Mouse (Mus musculus) neutrophil, adult 59 days (primary cell): Measurements from ENCODE around the gene Cenpa. TPM values are rescaled to one million over a fixed set of nuclear protein-coding genes. Genes with fewer than 3 reads are reported as not detected.

Experiments used
- total RNA-seq, 2 experiments: library from RNA; stranded (reverse); gene quantifications; 1 replicate in 1 of 2; 2 replicates in 1 of 2; pipeline ENCODE4 v1.2.4; 2023

Gene Cenpa
- 100 to 1,000 TPM; 127 to 133 TPM for total RNA-seq

DNA sequence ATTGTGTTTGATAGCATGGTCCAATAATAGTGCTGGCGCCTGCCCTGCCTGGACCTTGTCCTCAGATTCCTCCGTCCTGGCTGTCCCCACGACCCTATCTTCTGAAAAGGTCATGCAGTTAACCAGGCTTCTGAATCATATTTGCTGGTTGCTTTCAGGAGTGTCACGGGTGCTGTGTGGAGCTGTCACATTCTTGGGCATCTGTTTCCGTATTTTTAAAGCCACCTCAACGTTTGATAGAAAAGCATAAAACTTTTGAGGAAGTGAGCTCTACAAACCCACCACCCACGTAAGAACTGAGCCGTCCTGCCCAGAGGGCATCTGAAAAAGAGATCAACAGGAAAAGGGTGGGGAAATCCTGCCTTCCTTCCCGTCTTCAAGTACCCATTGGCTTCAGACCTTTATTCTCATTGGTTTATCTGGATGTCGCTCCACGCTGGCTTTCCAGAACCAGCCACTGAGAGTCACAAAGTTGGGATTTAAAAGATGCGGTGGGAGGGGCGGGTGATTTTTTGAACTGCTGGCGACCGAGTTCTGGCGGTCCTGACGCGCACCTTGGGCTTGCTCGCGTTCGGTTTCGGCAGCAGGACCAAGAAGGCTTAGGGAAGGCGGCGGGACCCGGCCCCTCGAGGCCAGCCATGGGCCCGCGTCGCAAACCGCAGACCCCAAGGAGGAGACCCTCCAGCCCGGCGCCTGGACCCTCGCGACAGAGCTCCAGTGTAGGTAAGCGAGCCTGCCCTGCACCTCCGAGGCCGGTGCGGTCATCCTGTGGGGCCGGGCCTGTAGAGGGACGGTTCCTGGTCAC lies at the start of gene Cenpa:
TSS of gene Cenpa (plus strand) at position 387 of the 805 bp plus-strand sequence.

GRCm38 (mm10) chr5:30647815-30648560 lies 18.6 kb upstream of the Cenpa start, which contains the start of gene Slc35f6:
Slc35f6 (plus strand) TSS chr5:30647933.

DNA sequence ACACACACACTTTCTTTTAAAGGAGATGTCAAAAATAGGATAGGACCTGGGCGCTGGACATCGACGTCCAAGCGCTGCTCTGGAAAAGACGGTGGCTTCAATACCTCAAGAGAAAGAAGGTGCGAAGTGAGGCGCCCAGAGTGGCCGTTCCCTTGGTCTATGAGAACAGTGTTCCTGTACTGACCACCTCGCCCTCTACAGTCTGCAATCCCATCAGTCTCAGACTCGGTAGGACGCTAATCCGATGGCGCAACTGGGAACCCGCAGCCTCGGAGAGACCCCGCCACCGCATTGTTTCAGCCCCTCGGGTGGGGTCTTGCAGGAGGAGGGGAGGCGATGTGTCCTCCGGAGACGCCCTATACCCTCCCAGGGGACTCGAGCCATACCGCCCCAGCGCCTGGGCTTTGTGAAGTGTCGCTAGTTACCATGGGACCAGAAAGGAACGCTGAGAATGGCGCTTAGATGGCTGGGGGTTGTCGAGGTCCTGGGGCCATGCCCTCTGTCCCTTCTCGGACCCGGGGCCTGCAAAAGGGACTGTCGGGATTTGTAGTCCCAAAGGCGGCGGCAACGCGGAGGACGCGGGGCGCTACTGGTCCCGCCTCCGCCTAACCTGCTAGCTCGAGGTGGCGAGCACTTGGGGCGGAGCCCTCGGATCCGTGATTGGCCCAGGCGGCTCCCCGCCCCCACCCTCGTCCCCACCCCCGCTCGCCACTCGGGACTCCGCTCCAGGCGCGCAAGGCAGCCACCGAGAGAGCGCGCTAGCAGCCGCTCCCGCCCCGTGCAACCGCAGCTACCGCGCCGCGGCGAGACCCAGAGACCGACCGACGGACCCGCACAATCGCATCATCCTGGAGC lies 44.8 kb downstream of the Cenpa start, which contains the start of gene Dpysl5:
TSS of gene Dpysl5 (plus strand) at position 418 of the 855 bp plus-strand sequence.

Other genes with a start within 250 kb of the Cenpa start
- under 1 TPM; 0.36 to 0.71 TPM for gene Otof, start 204.8 kb upstream of the Cenpa start, total RNA-seq
- not detected for gene 1700001C02Rik, start 200.7 kb upstream of the Cenpa start, total RNA-seq
- not detected for gene Cib4, start 120.9 kb upstream of the Cenpa start, total RNA-seq
- not detected for gene Kcnk3, start 78.6 kb upstream of the Cenpa start, total RNA-seq
- 10 to 100 TPM; 43.2 to 49.5 TPM for gene Slc35f6, start 18.8 kb upstream of the Cenpa start, total RNA-seq
- not detected for gene Dpysl5, start 44.8 kb downstream of the Cenpa start, total RNA-seq
- gene Mapre3, start 147.9 kb downstream of the Cenpa start, total RNA-seq, result 1 to 10 TPM; 2.1 to 2.2 TPM
- 10 to 100 TPM; 26.1 to 28.0 TPM for gene Tmem214, start 201.2 kb downstream of the Cenpa start, total RNA-seq
- gene Agbl5, start 221.9 kb downstream of the Cenpa start, total RNA-seq, result 1 to 10 TPM; 6.7 to 7.0 TPM
- gene Ost4, start 241.0 kb downstream of the Cenpa start, total RNA-seq, result 100 to 1,000 TPM; 134 to 146 TPM
- gene Emilin1, start 246.6 kb downstream of the Cenpa start, total RNA-seq, result 10 to 100 TPM; 30.1 to 37.7 TPM